Mouse (Mus musculus) liver, embryonic 13.5 days (tissue): ENCODE data around the gene Arhgap35. TPM values are rescaled to one million over a fixed set of nuclear protein-coding genes. Genes with fewer than 3 reads are reported as not detected.

Experiments used
- ATAC-seq: fragments of 200-750 bp; cut with Nextera tagmentation; 2 replicates; pipeline ENCODE4 v1.8.0; 2017; ENCODE audit warnings: low read depth, mild to moderate bottlenecking, moderate number of reproducible peaks, moderate library complexity
- DNase-seq: peaks from one replicate; pipeline ENCODE4 v3.0.0; 2022
- H3K27ac ChIP-seq: fragments of 300-500 bp; sonication (generic); 2 replicates; pipeline ENCODE4 v1.5.1; 2015; ENCODE audit warnings: moderate library complexity, mild to moderate bottlenecking, inconsistent platforms
- H3K27me3 ChIP-seq: fragments of 300-500 bp; sonication (generic); 2 replicates; pipeline ENCODE4 v1.6.1; 2015; ENCODE audit warnings: mild to moderate bottlenecking, inconsistent platforms
- H3K36me3 ChIP-seq: fragments of 300-500 bp; sonication (generic); 2 replicates; pipeline ENCODE4 v1.6.1; 2015; ENCODE audit warnings: mild to moderate bottlenecking, inconsistent platforms
- H3K4me1 ChIP-seq: fragments of 300-500 bp; sonication (generic); replicated peaks from 2 replicates; pipeline ENCODE4 v1.6.1; 2015; ENCODE audit warnings: inconsistent platforms
- H3K4me2 ChIP-seq: fragments of 300-500 bp; sonication (generic); 2 replicates; pipeline ENCODE4 v1.6.1; 2015; ENCODE audit warnings: inconsistent platforms, mild to moderate bottlenecking, moderate library complexity
- H3K4me3 ChIP-seq: fragments of 300-500 bp; sonication (generic); replicated peaks from 2 replicates; pipeline ENCODE4 v1.5.1; 2015; ENCODE audit warnings: mild to moderate bottlenecking, inconsistent platforms
- H3K9ac ChIP-seq: fragments of 300-500 bp; sonication (generic); 2 replicates; pipeline ENCODE4 v1.6.1; 2015; ENCODE audit warnings: mild to moderate bottlenecking, inconsistent platforms
- H3K9me3 ChIP-seq: fragments of 300-500 bp; sonication (generic); replicated peaks from 2 replicates; pipeline ENCODE4 v1.6.1; 2016; ENCODE audit warnings: inconsistent platforms
- WGBS: fragments of 180-500 bp; shearing (Covaris S2); methylation state at CpG from one replicate; pipeline ENCODE4 v1.1.7; 2015; ENCODE audit not compliant: insufficient replicate concordance; 5-methylcytosine and 5-hydroxymethylcytosine counted together
- polyA plus RNA-seq: library from polyadenylated mRNA; unstranded; fragments of >200 nt; fragmentation: Nextera tagmentation; extraction: Ambion mirVana; gene quantifications from 2 replicates; pipeline ENCODE4 v1.2.1, GENCODE M21; 2015

Gene Arhgap35
- polyA plus RNA-seq, 1 experiment from 2014 or later, result 1.7 TPM

GRCm38 (mm10) chr7:16477628-16478027 lies 137.2 kb downstream of the Arhgap35 start, which contains the start of gene Npas1:
TSS of gene Npas1 (minus strand) at chr7:16477728.
- H3K36me3 ChIP-seq, result no peaks in the 10 kb centered on the region
- DNase-seq, result no peak
- H3K4me2 ChIP-seq, result peak within 1 kb of the TSS; percentile 56
- 71% methylated on average over 8 of the region's 8 CpGs for WGBS
- peaks cover 23% of the 10 kb centered on the region for H3K4me1 ChIP-seq
- H3K9me3 ChIP-seq, result no peaks in the 10 kb centered on the region
- H3K4me3 ChIP-seq, result peak within 1 kb of the TSS; percentile 28
- ATAC-seq, result no peak
- H3K27me3 ChIP-seq, result peaks cover 56% of the 10 kb centered on the region
- H3K27ac ChIP-seq, result no peak within 1 kb of the TSS
- no peak within 1 kb of the TSS for H3K9ac ChIP-seq

- DNase-seq, result no peak
- 3% methylated on average over 34 of the region's 34 CpGs for WGBS
- no peak for ATAC-seq
- Histone ChIP-seq H3K9me3 (no peaks in the 10 kb centered on the region), H3K9ac (no peak overlapping the region), H3K27me3 (peaks cover 67% of the 10 kb centered on the region), H3K4me3 (peak overlapping the region; percentile 28), H3K4me1 (peaks cover 23% of the 10 kb centered on the region), H3K27ac (no peak overlapping the region), H3K36me3 (no peaks in the 10 kb centered on the region), H3K4me2 (peak overlapping the region; percentile 56)
Observed at GRCm38 (mm10) chr7:16476600-16476989, 138.2 kb downstream of the Arhgap35 start.

GRCm38 (mm10) chr7:16475764-16476599 lies 138.8 kb downstream of the Arhgap35 start:
- H3K9ac ChIP-seq, result no peak overlapping the region
- no peaks in the 10 kb centered on the region for H3K9me3 ChIP-seq
- 3% methylated on average over 58 of the region's 59 CpGs for WGBS
- no peak for DNase-seq
- ATAC-seq, result peak; percentile 23; the same call in 1 of the 2 replicates
- H3K4me3 ChIP-seq, result peak overlapping the region; percentile 28
- no peaks in the 10 kb centered on the region for H3K36me3 ChIP-seq
- H3K27ac ChIP-seq, result no peak overlapping the region
- H3K4me1 ChIP-seq, result peaks cover 23% of the 10 kb centered on the region
- peak overlapping the region; percentile 56 for H3K4me2 ChIP-seq
- H3K27me3 ChIP-seq, result peaks cover 73% of the 10 kb centered on the region

- Histone ChIP-seq H3K36me3 (no peaks in the 10 kb centered on the region), H3K9me3 (no peaks in the 10 kb centered on the region), H3K27ac (no peak overlapping the region), H3K4me1 (peaks cover 23% of the 10 kb centered on the region), H3K4me2 (no peak overlapping the region), H3K27me3 (peaks cover 78% of the 10 kb centered on the region), H3K4me3 (peak overlapping the region; percentile 16), H3K9ac (no peak overlapping the region)
- DNase-seq (no peak), ATAC-seq (no peak)
- 5% methylated on average over 23 of the region's 23 CpGs for WGBS
Observed at GRCm38 (mm10) chr7:16475321-16475720, 139.5 kb downstream of the Arhgap35 start.

GRCm38 (mm10) chr7:16474445-16474844 lies 140.3 kb downstream of the Arhgap35 start:
- Histone ChIP-seq H3K4me3 (peak overlapping the region; percentile 27), H3K27me3 (peaks cover 86% of the 10 kb centered on the region), H3K27ac (no peak overlapping the region), H3K36me3 (no peaks in the 10 kb centered on the region), H3K4me2 (peak overlapping the region; percentile 46), H3K4me1 (peaks cover 23% of the 10 kb centered on the region), H3K9me3 (no peaks in the 10 kb centered on the region), H3K9ac (no peak overlapping the region)
- no peak for DNase-seq
- 6% methylated on average over 33 of the region's 33 CpGs for WGBS
- no peak for ATAC-seq

GRCm38 (mm10) chr7:16473847-16474246 lies 140.9 kb downstream of the Arhgap35 start:
- ATAC-seq (no peak), DNase-seq (no peak)
- Histone ChIP-seq H3K4me1 (peaks cover 23% of the 10 kb centered on the region), H3K9ac (no peak overlapping the region), H3K9me3 (no peaks in the 10 kb centered on the region), H3K36me3 (no peaks in the 10 kb centered on the region), H3K27ac (no peak overlapping the region), H3K27me3 (peaks cover 92% of the 10 kb centered on the region), H3K4me3 (no peak overlapping the region), H3K4me2 (no peak overlapping the region)
- 58% methylated on average over 8 of the region's 8 CpGs for WGBS

GRCm38 (mm10) chr7:16472116-16472709 lies 142.6 kb downstream of the Arhgap35 start:
- no peak overlapping the region for H3K4me3 ChIP-seq
- H3K27me3 ChIP-seq, result peaks cover 94% of the 10 kb centered on the region
- no peak overlapping the region for H3K9ac ChIP-seq
- peaks cover 23% of the 10 kb centered on the region for H3K4me1 ChIP-seq
- DNase-seq (no peak), ATAC-seq (no peak)
- no peaks in the 10 kb centered on the region for H3K9me3 ChIP-seq
- H3K36me3 ChIP-seq, result no peaks in the 10 kb centered on the region
- H3K4me2 ChIP-seq, result no peak overlapping the region
- WGBS, result 18% methylated on average over 17 of the region's 17 CpGs
- no peak overlapping the region for H3K27ac ChIP-seq

GRCm38 (mm10) chr7:16471549-16471948 lies 143.2 kb downstream of the Arhgap35 start:
- ATAC-seq (no peak), DNase-seq (no peak)
- Histone ChIP-seq H3K9ac (no peak overlapping the region), H3K4me2 (no peak overlapping the region), H3K27me3 (peaks cover 88% of the 10 kb centered on the region), H3K27ac (no peak overlapping the region), H3K36me3 (no peaks in the 10 kb centered on the region), H3K9me3 (no peaks in the 10 kb centered on the region), H3K4me1 (peaks cover 21% of the 10 kb centered on the region), H3K4me3 (no peak overlapping the region)
- WGBS, result 20% methylated on average over 9 of the region's 9 CpGs

- 31% methylated on average over 5 of the region's 5 CpGs for WGBS
- H3K4me1 ChIP-seq, result no peaks in the 10 kb centered on the region; the same call in 1 of the 2 replicates
- H3K36me3 ChIP-seq, result no peaks in the 10 kb centered on the region
- DNase-seq, result no peak
- no peak overlapping the region for H3K4me2 ChIP-seq
- H3K9me3 ChIP-seq, result no peaks in the 10 kb centered on the region
- H3K27ac ChIP-seq, result no peak overlapping the region
- H3K9ac ChIP-seq, result no peak overlapping the region
- H3K27me3 ChIP-seq, result peaks cover 61% of the 10 kb centered on the region
- no peak for ATAC-seq
- H3K4me3 ChIP-seq, result no peak overlapping the region
Observed at GRCm38 (mm10) chr7:16468115-16468514, 146.7 kb downstream of the Arhgap35 start.

GRCm38 (mm10) chr7:16466565-16466964 lies 148.2 kb downstream of the Arhgap35 start:
- Histone ChIP-seq H3K27me3 (peaks cover 55% of the 10 kb centered on the region), H3K4me1 (no peaks in the 10 kb centered on the region; the same call in 1 of the 2 replicates), H3K4me2 (no peak overlapping the region), H3K9ac (no peak overlapping the region), H3K9me3 (no peaks in the 10 kb centered on the region), H3K36me3 (no peaks in the 10 kb centered on the region), H3K4me3 (no peak overlapping the region), H3K27ac (no peak overlapping the region)
- ATAC-seq, result no peak
- peak; percentile 41 for DNase-seq
- 42% methylated on average over 4 of the region's 4 CpGs for WGBS

GRCm38 (mm10) chr7:16465568-16465967 lies 149.2 kb downstream of the Arhgap35 start:
- no peak overlapping the region for H3K9ac ChIP-seq
- ATAC-seq (no peak), DNase-seq (no peak)
- no peaks in the 10 kb centered on the region; the same call in 1 of the 2 replicates for H3K4me1 ChIP-seq
- H3K4me3 ChIP-seq, result no peak overlapping the region
- H3K9me3 ChIP-seq, result no peaks in the 10 kb centered on the region
- H3K4me2 ChIP-seq, result no peak overlapping the region
- H3K27ac ChIP-seq, result no peak overlapping the region
- no peaks in the 10 kb centered on the region for H3K36me3 ChIP-seq
- 81% methylated on average over 5 of the region's 5 CpGs for WGBS
- peaks cover 55% of the 10 kb centered on the region for H3K27me3 ChIP-seq
